Mouse (Mus musculus) liver, embryonic 13.5 days (tissue): ENCODE data around the gene Baz1b. TPM values are rescaled to one million over a fixed set of nuclear protein-coding genes. Genes with fewer than 3 reads are reported as not detected.

Experiments used
- ATAC-seq: fragments of 200-750 bp; cut with Nextera tagmentation; 2 replicates; pipeline ENCODE4 v1.8.0; 2017; ENCODE audit warnings: low read depth, mild to moderate bottlenecking, moderate number of reproducible peaks, moderate library complexity
- DNase-seq: peaks from one replicate; pipeline ENCODE4 v3.0.0; 2022
- H3K27ac ChIP-seq: fragments of 300-500 bp; sonication (generic); 2 replicates; pipeline ENCODE4 v1.5.1; 2015; ENCODE audit warnings: moderate library complexity, mild to moderate bottlenecking, inconsistent platforms
- H3K27me3 ChIP-seq: fragments of 300-500 bp; sonication (generic); 2 replicates; pipeline ENCODE4 v1.6.1; 2015; ENCODE audit warnings: mild to moderate bottlenecking, inconsistent platforms
- H3K36me3 ChIP-seq: fragments of 300-500 bp; sonication (generic); 2 replicates; pipeline ENCODE4 v1.6.1; 2015; ENCODE audit warnings: mild to moderate bottlenecking, inconsistent platforms
- H3K4me1 ChIP-seq: fragments of 300-500 bp; sonication (generic); replicated peaks from 2 replicates; pipeline ENCODE4 v1.6.1; 2015; ENCODE audit warnings: inconsistent platforms
- H3K4me2 ChIP-seq: fragments of 300-500 bp; sonication (generic); 2 replicates; pipeline ENCODE4 v1.6.1; 2015; ENCODE audit warnings: inconsistent platforms, mild to moderate bottlenecking, moderate library complexity
- H3K4me3 ChIP-seq: fragments of 300-500 bp; sonication (generic); replicated peaks from 2 replicates; pipeline ENCODE4 v1.5.1; 2015; ENCODE audit warnings: mild to moderate bottlenecking, inconsistent platforms
- H3K9ac ChIP-seq: fragments of 300-500 bp; sonication (generic); 2 replicates; pipeline ENCODE4 v1.6.1; 2015; ENCODE audit warnings: mild to moderate bottlenecking, inconsistent platforms
- H3K9me3 ChIP-seq: fragments of 300-500 bp; sonication (generic); replicated peaks from 2 replicates; pipeline ENCODE4 v1.6.1; 2016; ENCODE audit warnings: inconsistent platforms
- WGBS: fragments of 180-500 bp; shearing (Covaris S2); methylation state at CpG from one replicate; pipeline ENCODE4 v1.1.7; 2015; ENCODE audit not compliant: insufficient replicate concordance; 5-methylcytosine and 5-hydroxymethylcytosine counted together
- polyA plus RNA-seq: library from polyadenylated mRNA; unstranded; fragments of >200 nt; fragmentation: Nextera tagmentation; extraction: Ambion mirVana; gene quantifications from 2 replicates; pipeline ENCODE4 v1.2.1, GENCODE M21; 2015

Gene Baz1b
- polyA plus RNA-seq, 1 experiment from 2014 or later, result 21.4 TPM

DNA sequence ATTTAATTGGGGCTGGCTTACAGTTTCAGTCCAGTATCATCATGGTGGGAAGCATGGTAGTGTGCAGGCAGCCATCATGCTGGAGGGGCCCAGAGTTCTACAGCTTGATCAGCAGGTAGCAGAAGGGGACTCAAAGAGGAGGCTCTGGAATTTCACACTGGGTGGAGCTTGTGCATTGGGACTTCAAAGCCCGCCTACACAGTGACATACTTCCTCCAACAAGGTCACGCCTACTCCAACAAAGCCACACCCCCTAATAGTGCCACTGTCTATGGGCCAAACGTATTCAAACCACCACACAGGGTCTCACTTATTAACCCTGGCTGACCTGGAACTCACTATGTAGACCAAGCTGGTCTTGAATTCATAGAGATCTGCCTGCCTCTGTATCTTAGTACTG, 69.1 kb downstream of the Baz1b start:
- no peak overlapping the region for H3K4me2 ChIP-seq
- no peaks in the 10 kb centered on the region for H3K36me3 ChIP-seq
- no peak overlapping the region for H3K4me3 ChIP-seq
- H3K27me3 ChIP-seq, result peaks cover 12% of the 10 kb centered on the region
- WGBS, result 69% methylated on average over 3 of the region's 3 CpGs
- ATAC-seq, result no peak
- peaks cover 3% of the 10 kb centered on the region for H3K4me1 ChIP-seq
- 0 out of 2 replicates have a peak, but pooled peaks cover 5% of the 10 kb centered on the region for H3K9me3 ChIP-seq
- no peak overlapping the region for H3K27ac ChIP-seq
- H3K9ac ChIP-seq, result no peak overlapping the region
- no peak for DNase-seq

DNA sequence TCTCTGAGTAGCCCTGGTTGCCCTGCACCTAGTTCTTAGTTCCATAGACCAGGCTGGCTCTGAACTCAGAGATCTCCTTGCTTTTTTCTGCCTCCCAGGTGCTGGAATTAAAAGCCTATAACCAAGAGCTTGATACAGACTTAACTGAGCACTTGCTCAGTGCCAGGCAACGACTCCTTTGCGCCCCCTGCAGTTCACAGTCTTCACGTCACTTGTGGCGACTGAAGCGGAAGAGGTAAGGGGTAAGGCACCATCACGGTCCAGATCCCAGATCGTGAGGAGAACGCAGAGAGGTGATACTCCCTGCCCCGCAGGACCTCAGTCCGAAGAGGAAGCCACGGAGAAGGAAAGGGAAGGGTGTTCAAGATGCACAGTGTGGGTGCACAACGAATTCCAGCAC, 70.5 kb downstream of the Baz1b start:
- no peak overlapping the region for H3K9ac ChIP-seq
- WGBS, result 62% methylated on average over 12 of the region's 12 CpGs
- H3K4me2 ChIP-seq, result no peak overlapping the region
- no peaks in the 10 kb centered on the region for H3K4me1 ChIP-seq
- H3K36me3 ChIP-seq, result no peaks in the 10 kb centered on the region
- H3K27ac ChIP-seq, result no peak overlapping the region
- H3K27me3 ChIP-seq, result no peaks in the 10 kb centered on the region
- 0 out of 2 replicates have a peak, but pooled peaks cover 5% of the 10 kb centered on the region for H3K9me3 ChIP-seq
- no peak for ATAC-seq
- H3K4me3 ChIP-seq, result no peak overlapping the region
- no peak for DNase-seq

DNA sequence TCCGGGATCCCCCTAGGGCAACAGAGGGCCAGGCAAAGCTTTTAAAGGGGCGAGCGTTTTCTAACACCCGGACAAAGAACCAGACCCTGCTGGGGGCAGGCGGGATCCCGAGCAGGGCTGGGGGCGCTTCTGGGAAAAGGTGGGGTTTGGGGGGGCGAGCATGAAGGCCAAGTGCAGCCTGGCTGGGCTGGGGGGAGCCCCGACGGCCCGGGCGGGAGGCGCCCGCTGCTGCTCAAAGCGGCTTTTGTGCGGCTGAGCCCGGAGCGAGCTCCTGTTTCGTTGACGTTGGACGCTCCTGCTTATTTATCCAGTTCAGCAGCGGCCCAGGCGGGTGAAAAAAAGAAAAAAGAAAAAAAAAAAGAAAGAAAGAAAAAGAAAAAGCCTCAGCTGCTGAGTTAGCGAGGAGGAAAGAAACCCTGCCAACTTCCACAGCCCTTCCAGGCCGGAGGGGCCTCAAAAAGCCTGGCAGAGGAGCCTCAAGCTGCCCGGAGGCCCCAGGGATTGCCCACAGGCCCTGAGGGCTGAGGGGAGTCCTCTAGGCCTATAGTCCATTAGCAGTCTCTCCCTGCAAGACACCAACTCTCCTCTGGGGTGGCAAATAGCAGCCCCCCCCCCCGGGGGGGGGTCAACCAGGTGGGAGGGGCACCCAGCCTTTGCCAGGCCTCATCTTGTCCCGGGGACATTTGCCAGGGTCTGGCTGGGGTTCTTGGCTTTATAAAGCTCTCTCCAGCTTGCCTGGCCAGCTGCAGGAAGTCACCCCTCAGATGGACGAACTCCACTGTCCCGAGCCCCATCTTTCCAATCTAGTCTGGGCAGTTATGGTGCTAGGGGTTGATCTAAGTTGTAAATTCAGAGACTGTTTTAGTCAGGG, 71.5 kb downstream of the Baz1b start:
- Histone ChIP-seq H3K4me2 (peak overlapping the region; percentile 36; the same call in 1 of the 2 replicates), H3K4me1 (no peaks in the 10 kb centered on the region), H3K9me3 (0 out of 2 replicates have a peak, but pooled peaks cover 5% of the 10 kb centered on the region), H3K4me3 (no peak overlapping the region), H3K27me3 (no peaks in the 10 kb centered on the region), H3K9ac (no peak overlapping the region), H3K36me3 (no peaks in the 10 kb centered on the region), H3K27ac (no peak overlapping the region)
- 60% methylated on average over 30 of the region's 30 CpGs for whole genome bisulfite sequencing
- DNase-seq, result no peak
- no peak for ATAC-seq

DNA sequence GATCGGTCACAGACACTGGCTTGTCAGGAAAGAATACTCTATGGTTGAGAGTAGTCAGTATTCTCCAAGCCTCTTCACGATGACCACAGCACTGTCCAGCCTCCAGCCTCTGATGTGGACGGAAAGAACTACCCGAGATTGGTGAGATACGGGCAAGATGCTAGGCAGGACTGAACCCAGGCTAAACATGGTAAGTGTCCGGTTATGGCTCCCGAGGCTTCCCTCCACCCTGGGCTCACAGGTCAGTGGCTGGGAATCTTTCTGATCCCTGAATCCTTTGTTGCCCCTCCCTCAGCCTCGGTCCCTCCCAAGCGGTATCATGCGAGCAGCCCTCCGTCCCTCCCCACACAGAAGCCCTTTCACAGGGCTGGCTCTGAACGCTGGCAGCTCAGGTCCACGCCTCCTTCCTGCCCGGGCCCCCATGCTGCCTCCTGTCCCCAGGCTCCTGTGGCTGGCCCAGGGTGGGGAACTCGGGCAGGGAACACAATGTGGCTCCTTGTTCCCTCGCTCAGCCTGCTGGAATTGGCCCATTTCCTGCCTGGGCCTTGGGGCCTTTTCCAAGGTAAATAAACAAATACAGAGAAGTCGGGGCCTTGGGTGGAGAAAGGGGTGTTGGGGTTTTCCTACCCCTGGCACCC, 76.9 kb downstream of the Baz1b start:
- Histone ChIP-seq H3K36me3 (no peaks in the 10 kb centered on the region), H3K4me1 (peaks cover 9% of the 10 kb centered on the region), H3K4me3 (no peak overlapping the region), H3K4me2 (peak overlapping the region; percentile 41), H3K27ac (no peak overlapping the region), H3K9me3 (no peaks in the 10 kb centered on the region), H3K27me3 (no peaks in the 10 kb centered on the region), H3K9ac (no peak overlapping the region)
- DNase-seq, result no peak
- no peak; the same call in 1 of the 2 replicates for ATAC-seq
- WGBS, result 11% methylated on average over 17 of the region's 17 CpGs

DNA sequence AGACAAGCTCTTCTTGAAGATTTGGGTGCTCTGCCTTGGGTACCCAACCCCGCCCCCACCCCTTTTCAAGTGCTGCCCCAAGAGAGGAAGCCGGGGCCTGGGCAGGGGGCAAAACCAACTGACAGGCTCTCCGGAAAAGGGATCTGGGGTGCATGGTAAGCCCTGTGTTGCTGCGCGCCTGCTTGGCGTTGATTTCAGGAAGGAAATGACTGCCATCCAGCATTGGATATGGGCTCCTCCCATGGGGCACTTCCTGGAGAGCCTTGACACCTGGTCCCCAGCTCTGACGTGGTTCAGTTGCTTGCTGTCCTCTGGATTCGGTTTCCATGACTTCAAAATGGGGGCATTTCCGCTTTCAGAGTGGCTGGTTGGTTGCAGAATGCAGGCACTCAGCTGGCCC, 77.5 kb downstream of the Baz1b start:
- ATAC-seq (no peak), DNase-seq (no peak)
- Histone ChIP-seq H3K4me1 (peaks cover 9% of the 10 kb centered on the region), H3K4me2 (peak overlapping the region; percentile 41), H3K27ac (no peak overlapping the region), H3K27me3 (no peaks in the 10 kb centered on the region), H3K36me3 (no peaks in the 10 kb centered on the region), H3K4me3 (no peak overlapping the region), H3K9ac (no peak overlapping the region), H3K9me3 (no peaks in the 10 kb centered on the region)
- WGBS, result 11% methylated on average over 9 of the region's 9 CpGs

DNA sequence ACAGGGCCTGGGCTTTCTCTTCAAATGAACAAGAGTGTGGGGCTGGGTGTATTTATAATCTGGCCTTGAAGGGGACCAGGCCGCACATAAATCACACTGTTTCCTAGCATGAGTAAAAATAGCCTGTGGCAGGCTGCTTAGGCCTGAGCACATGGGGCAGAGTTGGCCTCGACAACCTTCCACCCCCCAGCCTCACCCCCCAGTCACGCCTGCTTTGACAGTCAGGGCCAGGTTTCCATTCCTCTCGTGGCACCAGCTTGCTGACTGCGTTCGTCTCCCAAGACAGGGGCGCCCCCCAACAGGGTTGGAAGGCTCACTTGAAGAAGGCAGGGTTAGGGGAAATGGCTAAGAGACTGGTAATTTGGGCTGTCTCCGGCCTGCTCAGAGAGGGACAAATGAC, 82.4 kb downstream of the Baz1b start:
- DNase-seq (no peak), ATAC-seq (no peak)
- WGBS, result 59% methylated on average over 8 of the region's 8 CpGs
- Histone ChIP-seq H3K4me2 (no peak overlapping the region), H3K4me1 (peaks cover under 1% of the 10 kb centered on the region; the same call in 1 of the 2 replicates), H3K27ac (no peak overlapping the region), H3K27me3 (0 out of 2 replicates have a peak, but pooled peaks cover 3% of the 10 kb centered on the region), H3K4me3 (no peak overlapping the region), H3K9ac (no peak overlapping the region), H3K9me3 (no peaks in the 10 kb centered on the region), H3K36me3 (no peaks in the 10 kb centered on the region)

DNA sequence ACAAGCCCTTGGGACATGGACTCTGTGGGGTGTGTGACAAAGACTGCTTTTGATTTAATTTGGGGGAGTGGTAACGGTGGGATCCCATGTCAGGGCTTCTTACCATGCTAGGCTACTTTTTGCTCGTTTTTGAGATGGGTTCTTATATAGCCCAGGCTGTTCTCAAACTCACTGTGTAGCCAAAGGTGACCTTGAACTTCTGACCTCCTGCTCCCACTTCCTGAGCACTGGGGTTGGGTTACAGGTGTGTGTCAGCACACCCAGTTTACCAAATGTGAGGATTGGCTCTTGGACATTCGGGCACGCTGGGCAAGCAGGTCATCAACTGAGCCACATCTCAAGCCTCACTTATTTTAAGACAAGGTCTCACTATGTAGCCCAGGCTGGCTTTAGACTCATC, 83.3 kb downstream of the Baz1b start:
- H3K27me3 ChIP-seq, result peaks cover 12% of the 10 kb centered on the region
- H3K4me2 ChIP-seq, result no peak overlapping the region
- H3K36me3 ChIP-seq, result no peaks in the 10 kb centered on the region
- no peak overlapping the region for H3K9ac ChIP-seq
- 66% methylated on average over 4 of the region's 4 CpGs for WGBS
- no peaks in the 10 kb centered on the region for H3K9me3 ChIP-seq
- no peak for DNase-seq
- H3K27ac ChIP-seq, result no peak overlapping the region
- ATAC-seq, result no peak
- H3K4me1 ChIP-seq, result no peaks in the 10 kb centered on the region
- no peak overlapping the region for H3K4me3 ChIP-seq

DNA sequence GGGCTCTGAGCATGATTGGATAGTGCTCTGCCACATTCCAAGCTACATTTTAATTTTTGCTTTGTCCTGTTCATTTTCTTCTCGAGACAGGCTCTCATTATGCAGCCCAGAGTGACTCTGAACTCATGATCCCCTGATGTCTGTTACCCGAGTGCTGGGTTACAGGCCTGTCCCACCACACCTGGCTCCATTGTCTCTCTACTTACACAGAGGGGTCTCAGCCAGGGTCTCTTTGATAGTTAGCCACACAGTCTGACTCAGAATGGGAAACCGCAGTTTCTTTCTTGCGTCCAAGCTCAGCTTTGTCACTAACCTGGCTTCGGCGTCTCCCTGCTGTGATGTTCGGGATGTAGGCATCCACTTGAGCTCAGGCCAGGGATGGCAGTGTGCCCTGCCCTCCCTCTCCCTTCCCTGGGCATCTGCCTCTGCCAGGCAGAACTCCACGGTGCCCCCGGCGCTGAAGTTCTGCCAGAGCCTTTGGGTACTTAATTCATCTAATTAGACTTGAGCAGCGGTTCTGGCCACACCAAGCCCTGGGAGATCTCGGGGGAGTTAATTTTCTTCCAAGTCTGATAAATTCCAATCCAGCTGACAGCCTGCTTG, 84.6 kb downstream of the Baz1b start:
- no peaks in the 10 kb centered on the region for H3K4me1 ChIP-seq
- 81% methylated on average over 12 of the region's 12 CpGs for WGBS
- H3K27ac ChIP-seq, result no peak overlapping the region
- H3K36me3 ChIP-seq, result no peaks in the 10 kb centered on the region
- no peak overlapping the region for H3K4me2 ChIP-seq
- DNase-seq (no peak), ATAC-seq (no peak)
- H3K9ac ChIP-seq, result no peak overlapping the region
- peaks cover 23% of the 10 kb centered on the region for H3K27me3 ChIP-seq
- H3K9me3 ChIP-seq, result no peaks in the 10 kb centered on the region
- no peak overlapping the region for H3K4me3 ChIP-seq

DNA sequence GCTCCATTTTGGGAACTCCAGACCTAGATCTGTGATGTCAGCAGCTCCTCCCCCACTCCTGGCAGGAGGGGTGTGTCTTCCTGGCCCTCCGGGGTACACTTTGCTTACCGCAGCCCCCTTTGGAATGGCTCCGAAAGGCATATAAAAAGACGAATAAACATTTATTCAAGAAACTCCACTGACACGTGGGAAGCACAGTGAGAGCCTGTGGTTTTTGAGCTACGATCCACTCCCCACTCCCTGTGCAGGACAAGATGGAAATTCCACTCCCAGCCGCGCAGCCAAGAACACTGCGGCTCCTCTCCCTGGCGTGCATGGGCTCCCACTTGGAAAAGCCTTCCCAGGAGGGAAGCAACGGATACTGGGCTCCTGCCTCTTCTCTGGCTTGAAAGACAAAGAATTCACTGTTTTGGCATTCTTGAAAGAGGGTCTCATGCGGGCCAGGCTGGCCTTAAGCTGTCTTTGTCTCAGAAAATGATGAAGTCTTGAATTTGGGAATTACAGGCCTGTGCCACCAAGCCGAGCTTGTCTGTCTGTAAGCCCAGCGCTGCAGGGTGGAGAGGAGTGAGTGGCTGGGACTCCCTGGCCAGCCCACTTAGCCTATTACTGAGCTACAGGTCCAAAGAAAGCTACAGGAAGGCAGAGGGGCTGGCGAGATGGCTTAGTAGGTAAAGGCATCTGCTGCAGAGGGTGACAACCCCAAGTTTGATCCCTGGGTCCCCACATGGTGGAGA, 87.8 kb downstream of the Baz1b start:
- no peak overlapping the region for H3K4me3 ChIP-seq
- no peak overlapping the region for H3K9ac ChIP-seq
- no peaks in the 10 kb centered on the region for H3K9me3 ChIP-seq
- no peak overlapping the region for H3K27ac ChIP-seq
- no peaks in the 10 kb centered on the region for H3K4me1 ChIP-seq
- H3K4me2 ChIP-seq, result no peak overlapping the region
- no peak for ATAC-seq
- H3K27me3 ChIP-seq, result peaks cover 34% of the 10 kb centered on the region
- H3K36me3 ChIP-seq, result no peaks in the 10 kb centered on the region
- no peak for DNase-seq
- WGBS, result 32% methylated on average over 15 of the region's 15 CpGs

DNA sequence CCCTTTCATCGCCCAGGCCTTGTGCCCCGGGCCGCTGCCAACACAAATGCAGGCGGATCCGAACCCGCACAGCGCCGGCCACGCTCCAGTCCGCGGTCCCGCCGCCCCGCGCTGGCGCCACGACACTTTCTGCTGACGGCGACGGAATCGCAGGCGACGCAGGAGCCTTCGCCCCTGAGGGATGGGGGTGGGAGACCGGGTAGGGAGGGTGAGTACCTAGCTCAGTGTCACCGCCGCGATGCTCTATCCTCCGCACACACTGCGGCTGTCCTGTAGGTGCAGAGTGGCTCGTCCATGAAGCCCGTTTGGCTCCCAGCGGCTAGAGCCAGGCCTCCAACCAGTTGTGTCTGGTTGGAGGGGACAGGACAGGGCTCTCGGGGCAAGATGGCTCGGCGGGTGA, 89.5 kb downstream of the Baz1b start:
- H3K27me3 ChIP-seq, result peaks cover 34% of the 10 kb centered on the region
- WGBS, result 8% methylated on average over 36 of the region's 36 CpGs
- no peak for ATAC-seq

DNA sequence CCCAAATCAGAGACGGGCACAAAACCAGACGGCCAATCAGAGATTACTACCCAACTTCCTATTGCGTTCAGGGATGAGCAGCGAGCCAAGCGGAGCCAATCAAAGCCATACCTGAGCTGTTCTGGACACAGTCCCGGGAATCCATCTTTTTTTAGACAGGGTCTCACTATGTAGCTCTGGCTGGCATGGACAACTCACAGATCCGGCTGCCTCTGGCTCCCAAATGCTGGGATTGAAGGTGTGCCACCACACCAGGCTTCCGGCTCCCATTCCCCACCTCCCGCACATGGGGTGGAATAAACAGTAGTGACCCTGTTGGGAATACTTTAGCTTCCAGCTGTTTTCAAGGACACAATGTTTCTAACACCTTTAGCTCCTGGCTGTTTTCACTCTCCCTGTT, 93.2 kb downstream of the Baz1b start:
- Histone ChIP-seq H3K4me2 (no peak overlapping the region), H3K4me3 (no peak overlapping the region), H3K9me3 (no peaks in the 10 kb centered on the region), H3K27ac (no peak overlapping the region), H3K36me3 (no peaks in the 10 kb centered on the region), H3K9ac (no peak overlapping the region), H3K27me3 (peaks cover 23% of the 10 kb centered on the region), H3K4me1 (no peaks in the 10 kb centered on the region)
- ATAC-seq (no peak), DNase-seq (no peak)
- WGBS, result 63% methylated on average over 9 of the region's 9 CpGs

More for the DNA sequence above, 89.5 kb downstream of the Baz1b start:
- no peak for DNase-seq
- H3K9me3 ChIP-seq, result no peaks in the 10 kb centered on the region
- H3K9ac ChIP-seq, result 0 out of 2 replicates have a peak overlapping the region, but pooled peaks have one; percentile 17
- H3K27ac ChIP-seq, result no peak overlapping the region
- peak overlapping the region; percentile 46 for H3K4me2 ChIP-seq
- peak overlapping the region; percentile 23 for H3K4me3 ChIP-seq
- H3K4me1 ChIP-seq, result no peaks in the 10 kb centered on the region
- no peaks in the 10 kb centered on the region for H3K36me3 ChIP-seq
